Mouse (Mus musculus) thymus, adult 2 months (tissue): ENCODE data around the gene 3110040M04Rik.

ENCODE experiments used
- CTCF ChIP-seq: fragments of 200-500 bp; IDR thresholded peaks from 2 replicates; pipeline ENCODE4 v1.5.1; 2012; ENCODE audit warnings: mild to moderate bottlenecking, control low read depth, low read length, moderate library complexity, borderline replicate concordance; ENCODE audit not compliant: control insufficient read depth, poor library complexity, insufficient read depth; ENCODE audit errors: extremely low read depth
- POLR2A ChIP-seq: fragments of 200-500 bp; IDR thresholded peaks from 2 replicates; pipeline ENCODE4 v1.6.1; 2012; ENCODE audit warnings: mild to moderate bottlenecking, low read length, control low read depth, moderate library complexity; ENCODE audit not compliant: control insufficient read depth, poor library complexity, insufficient read depth; ENCODE audit errors: extremely low read depth

DNA sequence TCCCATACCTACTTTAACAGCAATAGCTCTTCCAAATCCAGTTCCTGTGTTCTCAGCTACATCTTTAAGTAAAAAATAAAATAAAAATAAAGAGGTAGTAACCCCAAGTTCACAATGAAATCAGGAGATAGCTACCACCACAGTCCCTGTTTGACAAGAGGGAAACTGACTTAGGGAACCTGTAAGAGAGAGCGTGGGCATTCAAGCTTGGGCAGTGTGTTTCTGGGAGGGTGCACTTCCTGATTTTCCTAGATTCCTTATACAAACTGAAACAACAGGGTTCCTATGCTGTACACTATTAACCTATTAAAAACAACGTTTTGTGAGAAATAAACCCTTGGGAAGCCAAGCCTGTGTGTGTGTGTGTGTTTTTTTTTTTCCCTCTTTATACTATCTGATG lies 10.9 kb downstream of the 3110040M04Rik start:
- TF ChIP-seq POLR2A (no peak), CTCF (no peak)
